Mouse (Mus musculus): ENCODE data around the gene Gm11007. TPM values are rescaled to one million over a fixed set of nuclear protein-coding genes. Genes with fewer than 3 reads are reported as not detected.
"Not testable (repeated sequence)": the region's sequence is repeated elsewhere in the genome, so short reads cannot be mapped to it uniquely, and the experiment has no call there.

Gene Gm11007
- not detected in 2 replicates for polyA plus RNA-seq (2012)

DNA sequence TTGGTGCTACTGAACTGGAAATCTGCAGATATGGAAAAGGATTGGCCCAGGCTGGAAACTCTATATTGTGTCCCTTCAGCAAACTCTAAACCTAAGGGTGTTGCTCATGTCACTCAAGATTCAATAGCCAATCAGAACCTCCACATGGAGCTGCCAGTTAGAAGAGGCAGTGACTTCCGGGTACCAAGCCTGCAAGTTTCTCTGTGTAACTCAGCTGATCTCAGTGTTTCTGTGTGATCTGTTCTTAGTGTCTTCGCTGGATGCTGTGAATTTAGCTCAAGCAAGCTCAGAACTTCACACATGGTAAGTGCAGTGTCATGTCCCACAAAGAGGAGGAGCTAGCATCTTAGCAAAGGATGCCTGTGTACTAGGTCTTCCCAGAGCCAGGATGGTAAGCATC lies at the start of gene Gm11007:
Gm11007 (plus strand) TSS at position 301 of the 400 bp plus-strand sequence.
- not testable (repeated sequence) for TF ChIP-seq GATA1 (IDR thresholded peaks at IDR 0.05; ENCODE audit: low read length)

Other genes with a start within 250 kb of the Gm11007 start
- gene Gm4724, start 208.2 kb upstream of the Gm11007 start, polyA plus RNA-seq (2012): 0.08 TPM in 1 of 2 replicates, not detected in the other
- 1.1 and 1.3 TPM in 2 replicates for gene Zfp965, start 174.0 kb upstream of the Gm11007 start, polyA plus RNA-seq (2012)
- 0.28 and 0.29 TPM in 2 replicates for gene Zfp969, start 59.7 kb downstream of the Gm11007 start, polyA plus RNA-seq (2012)
- not detected in 2 replicates for gene Gm2007, start 97.6 kb downstream of the Gm11007 start, polyA plus RNA-seq (2012)
- gene Gm14288, start 157.1 kb downstream of the Gm11007 start, polyA plus RNA-seq (2012): not detected in 2 replicates
- 0.12 TPM in 1 of 2 replicates, not detected in the other for gene Gm6710, start 225.2 kb downstream of the Gm11007 start, polyA plus RNA-seq (2012)